Mouse (Mus musculus): ENCODE data around the gene Ecm2. TPM values are rescaled to one million over a fixed set of nuclear protein-coding genes. Genes with fewer than 3 reads are reported as not detected.

Gene Ecm2
- polyA plus RNA-seq, 1 experiment from 2014 or later: 2.1 TPM

GRCm38 (mm10) chr13:49570371-49570770 lies 65.8 kb downstream of the Ecm2 start:
- no peaks in the 10 kb centered on the region for H3K4me1 ChIP-seq (replicated peaks)
- ATAC-seq: no peak

GRCm38 (mm10) chr13:49571418-49571817 lies 66.8 kb downstream of the Ecm2 start:
- Histone ChIP-seq H3K27me3 (no peaks in the 10 kb centered on the region), H3K4me1 (replicated peaks) (no peaks in the 10 kb centered on the region), H3K36me3 (no peaks in the 10 kb centered on the region), H3K9me3 (no peaks in the 10 kb centered on the region), H3K9ac (replicated peaks) (no peak overlapping the region), H3K27ac (no peak overlapping the region), H3K4me2 (replicated peaks) (no peak overlapping the region), H3K4me3 (replicated peaks) (no peak overlapping the region)
- no peak for ATAC-seq
- WGBS: 87% methylated on average over 2 of the region's 2 CpGs

More at GRCm38 (mm10) chr13:49570371-49570770, 65.8 kb downstream of the Ecm2 start:
- Histone ChIP-seq H3K9ac (replicated peaks) (no peak overlapping the region), H3K36me3 (no peaks in the 10 kb centered on the region), H3K27me3 (no peaks in the 10 kb centered on the region), H3K9me3 (no peaks in the 10 kb centered on the region), H3K4me2 (replicated peaks) (no peak overlapping the region), H3K27ac (no peak overlapping the region), H3K4me3 (replicated peaks) (no peak overlapping the region)
- WGBS: 67% methylated on average over 3 of the region's 3 CpGs

GRCm38 (mm10) chr13:49581541-49582530 lies 77.2 kb downstream of the Ecm2 start, which contains the start of gene Omd:
Omd (plus strand) TSS chr13:49582462.
- Histone ChIP-seq H3K4me3 (replicated peaks) (no peak within 1 kb of the TSS), H3K4me2 (replicated peaks) (no peak within 1 kb of the TSS), H3K27me3 (no peaks in the 10 kb centered on the region), H3K4me1 (replicated peaks) (no peaks in the 10 kb centered on the region), H3K36me3 (no peaks in the 10 kb centered on the region), H3K9ac (replicated peaks) (no peak within 1 kb of the TSS), H3K9me3 (no peaks in the 10 kb centered on the region), H3K27ac (no peak within 1 kb of the TSS)
- no peak for ATAC-seq
- 84% methylated on average over 8 of the region's 8 CpGs for WGBS

Other genes starting within 250 kb of the Ecm2 start
- gene Fgd3, start 184.5 kb upstream of the Ecm2 start, polyA plus RNA-seq (2015; fragmentation: Nextera tagmentation; extraction: Ambion mirVana): 1.8 TPM in 2 replicates
- gene Bicd2, start 163.2 kb upstream of the Ecm2 start, polyA plus RNA-seq (2015; fragmentation: Nextera tagmentation; extraction: Ambion mirVana): 24.0 and 26.6 TPM in 2 replicates
- 14.2 and 14.9 TPM in 2 replicates for gene Ippk, start 83.6 kb upstream of the Ecm2 start, polyA plus RNA-seq (2015; fragmentation: Nextera tagmentation; extraction: Ambion mirVana)
- gene Tes3-ps, start 11.5 kb upstream of the Ecm2 start, polyA plus RNA-seq (2015; fragmentation: Nextera tagmentation; extraction: Ambion mirVana): 0.85 and 0.89 TPM in 2 replicates
- 0.28 and 0.41 TPM in 2 replicates for gene Aspn, start 39.6 kb downstream of the Ecm2 start, polyA plus RNA-seq (2015; fragmentation: Nextera tagmentation; extraction: Ambion mirVana)
- 0.40 and 0.43 TPM in 2 replicates for gene Omd, start 77.7 kb downstream of the Ecm2 start, polyA plus RNA-seq (2015; fragmentation: Nextera tagmentation; extraction: Ambion mirVana)
- gene Ogn, start 103.2 kb downstream of the Ecm2 start, polyA plus RNA-seq (2015; fragmentation: Nextera tagmentation; extraction: Ambion mirVana): 6.6 and 6.7 TPM in 2 replicates
- 12.7 and 13.7 TPM in 2 replicates for gene Cenpp, start 148.0 kb downstream of the Ecm2 start, polyA plus RNA-seq (2015; fragmentation: Nextera tagmentation; extraction: Ambion mirVana)
- gene Nol8, start 148.3 kb downstream of the Ecm2 start, polyA plus RNA-seq (2015; fragmentation: Nextera tagmentation; extraction: Ambion mirVana): 20.5 and 23.0 TPM in 2 replicates
- 57.7 and 61.0 TPM in 2 replicates for gene Iars, start 177.3 kb downstream of the Ecm2 start, polyA plus RNA-seq (2015; fragmentation: Nextera tagmentation; extraction: Ambion mirVana)

Data from midbrain, embryonic 13.5 days (tissue).